In genomic region chr19:15047306-15047868, GRCm38 (mm10) we compare ENCODE assay signal across 27 mouse cellular contexts.
DNase-seq lines count a peak whose midpoint lies in the region; ATAC-seq and TF ChIP-seq lines count a peak whose summit lies in the region.
"Had no signal": no experiment of that assay in that cellular context is flagged by ENCODE, and none has a peak within 500 bp of the region (broad histone marks: within the 10 kb centered on the region; RNA-seq: fewer than 3 reads in every experiment).

No protein-coding gene starts in this region.

- H3K27ac ChIP-seq in embryonic facial prominence, embryonic 12.5 days = no peak overlapping the region
- no peak overlapping the region for H3K27ac ChIP-seq in embryonic facial prominence, embryonic 10.5 days (replicated peaks)
- H3K27ac ChIP-seq in limb, embryonic 13.5 days = no peak overlapping the region
- no peak overlapping the region for H3K27ac ChIP-seq in limb, embryonic 10.5 days
- H3K27ac ChIP-seq in intestine, postnatal 0 days (ENCODE audit: low read depth, low read length) = no peak overlapping the region
- H3K27ac ChIP-seq: forebrain, embryonic 10.5 days; forebrain, embryonic 15.5 days; heart, adult 2 months; hindbrain, embryonic 14.5 days; layer of hippocampus, adult 2 months; left cerebral cortex, adult 2 months; liver, embryonic 14.5 days; macrophage had no signal

- no peaks in the 10 kb centered on the region for H3K27me3 ChIP-seq in embryonic facial prominence, embryonic 12.5 days
- H3K27me3 ChIP-seq in embryonic facial prominence, embryonic 10.5 days (replicated peaks; ENCODE audit: low read depth, poor library complexity, severe bottlenecking) = peaks cover 8% of the 10 kb centered on the region; the same call in 1 of the 2 replicates
- H3K27me3 ChIP-seq in limb, embryonic 13.5 days = no peaks in the 10 kb centered on the region; the same call in 1 of the 2 replicates
- peaks cover 14% of the 10 kb centered on the region for H3K27me3 ChIP-seq in limb, embryonic 10.5 days (ENCODE audit: low read depth, poor library complexity, severe bottlenecking)
- H3K27me3 ChIP-seq in intestine, postnatal 0 days (replicated peaks; ENCODE audit: control insufficient read depth, insufficient read depth, low read length) = no peaks in the 10 kb centered on the region
- H3K27me3 ChIP-seq: forebrain, embryonic 15.5 days; heart, embryonic 12.5 days had no signal

- H3K4me3 ChIP-seq in embryonic facial prominence, embryonic 12.5 days = no peak overlapping the region
- no peak overlapping the region for H3K4me3 ChIP-seq in embryonic facial prominence, embryonic 10.5 days
- H3K4me3 ChIP-seq in limb, embryonic 13.5 days = no peak overlapping the region
- no peak overlapping the region for H3K4me3 ChIP-seq in limb, embryonic 10.5 days
- no peak overlapping the region for H3K4me3 ChIP-seq in intestine, postnatal 0 days (ENCODE audit: low read depth, low read length)
- H3K4me3 ChIP-seq: forebrain, embryonic 10.5 days; forebrain, embryonic 15.5 days; heart, adult 2 months; heart, embryonic 12.5 days; layer of hippocampus, adult 2 months; left cerebral cortex, adult 2 months had no signal

- DNase-seq in embryonic facial prominence, embryonic 10.5 days (ENCODE audit: low spot score) = no peak
- no peak for DNase-seq in limb, embryonic 10.5 days (ENCODE audit: low spot score)
- DNase-seq in gonadal fat pad, adult 2 months (ENCODE audit: low read depth) = peak; percentile 20
- DNase-seq in thymus, postnatal 14 days = no peak
- DNase-seq: B cell, adult 2 months; cerebellum, adult 11 months; cerebellum, adult 9-10 months; heart, adult 2 months; kidney, adult 2 months; kidney, postnatal 36 days; liver; lung, adult 2 months; midbrain, embryonic 14.5 days; right cerebral cortex, postnatal 25 days; thymus, adult 2 months; thymus, postnatal 4 days had no signal

- no peaks in the 10 kb centered on the region for H3K36me3 ChIP-seq in embryonic facial prominence, embryonic 12.5 days
- no peaks in the 10 kb centered on the region for H3K36me3 ChIP-seq in embryonic facial prominence, embryonic 10.5 days (replicated peaks)
- no peaks in the 10 kb centered on the region for H3K36me3 ChIP-seq in limb, embryonic 13.5 days
- no peaks in the 10 kb centered on the region for H3K36me3 ChIP-seq in limb, embryonic 10.5 days
- no peaks in the 10 kb centered on the region for H3K36me3 ChIP-seq in intestine, postnatal 0 days (ENCODE audit: control insufficient read depth, insufficient read depth)
- H3K36me3 ChIP-seq: forebrain, embryonic 10.5 days; forebrain, embryonic 15.5 days; heart, embryonic 12.5 days had no signal

- no peak for TF ChIP-seq CTCF in intestine, postnatal 0 days (IDR thresholded peaks at IDR 0.05; ENCODE audit: low read depth)

- 0 out of 2 replicates have a peak, but pooled peaks have one; percentile 15 for ATAC-seq in embryonic facial prominence, embryonic 12.5 days (ENCODE audit: insufficient number of reproducible peaks, insufficient read depth, low FRiP score, low TSS enrichment)
- peak; percentile 54; the same call in 1 of the 2 replicates for ATAC-seq in limb, embryonic 13.5 days (ENCODE audit: low FRiP score, low read depth)
- no peak for ATAC-seq in intestine, postnatal 0 days
- ATAC-seq: forebrain, embryonic 15.5 days had no signal

- 85% methylated on average over 4 of the region's 4 CpGs for WGBS in embryonic facial prominence, embryonic 12.5 days
- WGBS in embryonic facial prominence, embryonic 10.5 days = 85% methylated on average over 4 of the region's 4 CpGs
- WGBS in limb, embryonic 13.5 days = 74% methylated on average over 4 of the region's 4 CpGs
- 86% methylated on average over 4 of the region's 4 CpGs for WGBS in limb, embryonic 10.5 days
- 88% methylated on average over 4 of the region's 4 CpGs for WGBS in intestine, postnatal 0 days

- no peaks in the 10 kb centered on the region for H3K9me3 ChIP-seq in embryonic facial prominence, embryonic 12.5 days
- no peaks in the 10 kb centered on the region for H3K9me3 ChIP-seq in embryonic facial prominence, embryonic 10.5 days
- no peaks in the 10 kb centered on the region for H3K9me3 ChIP-seq in limb, embryonic 13.5 days
- no peaks in the 10 kb centered on the region for H3K9me3 ChIP-seq in limb, embryonic 10.5 days (replicated peaks)
- H3K9me3 ChIP-seq in intestine, postnatal 0 days (ENCODE audit: control insufficient read depth) = no peaks in the 10 kb centered on the region
- H3K9me3 ChIP-seq: forebrain, embryonic 10.5 days; forebrain, embryonic 15.5 days; heart, embryonic 12.5 days had no signal

- no peaks in the 10 kb centered on the region for H3K4me1 ChIP-seq in embryonic facial prominence, embryonic 12.5 days
- H3K4me1 ChIP-seq in embryonic facial prominence, embryonic 10.5 days = peaks cover 2% of the 10 kb centered on the region; the same call in 1 of the 2 replicates
- peaks cover 6% of the 10 kb centered on the region for H3K4me1 ChIP-seq in limb, embryonic 13.5 days
- peaks cover 2% of the 10 kb centered on the region for H3K4me1 ChIP-seq in limb, embryonic 10.5 days
- peaks cover 2% of the 10 kb centered on the region; the same call in 1 of the 2 replicates for H3K4me1 ChIP-seq in intestine, postnatal 0 days (replicated peaks; ENCODE audit: control insufficient read depth, insufficient read depth, low read length)
- H3K4me1 ChIP-seq: forebrain, embryonic 15.5 days; heart, embryonic 12.5 days had no signal

- no peak overlapping the region for H3K4me2 ChIP-seq in embryonic facial prominence, embryonic 12.5 days (replicated peaks)
- no peak overlapping the region for H3K4me2 ChIP-seq in limb, embryonic 13.5 days (replicated peaks)
- H3K4me2 ChIP-seq in intestine, postnatal 0 days (replicated peaks; ENCODE audit: low read depth) = no peak overlapping the region
- H3K4me2 ChIP-seq: forebrain, embryonic 15.5 days; heart, embryonic 12.5 days; hindbrain, embryonic 14.5 days had no signal

- no peak overlapping the region for H3K9ac ChIP-seq in embryonic facial prominence, embryonic 12.5 days
- H3K9ac ChIP-seq in limb, embryonic 13.5 days = no peak overlapping the region
- no peak overlapping the region for H3K9ac ChIP-seq in intestine, postnatal 0 days (ENCODE audit: low read depth, low read length)
- H3K9ac ChIP-seq: forebrain, embryonic 15.5 days; heart, embryonic 12.5 days; hindbrain, embryonic 14.5 days; liver, embryonic 14.5 days had no signal
